In the genomic region with DNA sequence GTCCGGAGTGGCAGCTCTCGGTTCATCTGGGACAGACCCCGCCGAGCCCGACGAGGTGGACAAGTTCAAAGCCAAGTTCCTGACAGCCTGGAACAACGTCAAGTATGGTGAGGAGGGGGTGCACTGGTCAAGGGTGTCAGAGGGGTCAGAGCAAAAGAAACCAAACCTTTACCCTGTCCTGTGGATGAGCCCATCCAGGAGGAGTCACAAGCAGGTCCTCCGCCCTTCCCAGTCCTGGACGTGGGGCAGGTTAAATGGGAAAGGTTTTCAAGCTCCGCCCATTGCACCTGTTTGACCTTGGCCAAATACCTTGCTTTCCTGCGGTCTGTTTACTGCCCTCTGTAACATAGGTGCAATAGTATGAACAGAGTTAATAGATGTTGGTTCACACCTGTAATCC, we compare ENCODE assay signal across 9 mouse cellular contexts. TPM values are rescaled to one million over a fixed set of nuclear protein-coding genes. Genes with fewer than 3 reads are reported as not detected.
DNase-seq lines count a peak whose midpoint lies in the region; ATAC-seq and TF ChIP-seq lines count a peak whose summit lies in the region.
"Had no signal": no experiment of that assay in that cellular context is flagged by ENCODE, and none has a peak within 500 bp of the region (broad histone marks: within the 10 kb centered on the region; RNA-seq: fewer than 3 reads in every experiment).

No protein-coding gene starts in this region.

- no peak for DNase-seq in heart, adult 11 months
- DNase-seq in embryonic facial prominence, embryonic 14.5 days (ENCODE audit: low spot score), result no peak
- DNase-seq in kidney, adult 2 months, result peak; percentile 85
- DNase-seq in lung, postnatal 0 days (ENCODE audit: low spot score), result no peak
- no peak for DNase-seq in embryo, embryonic 10 days (ENCODE audit: low spot score)
- no peak for DNase-seq in gastrocnemius, postnatal 36 days

- no peak for TF ChIP-seq CTCF in kidney, adult 2 months (conservative IDR thresholded peaks at IDR 0.05; ENCODE audit: insufficient read depth, insufficient read length, low read depth, low read length)
- TF ChIP-seq CTCF in lung, postnatal 0 days (IDR thresholded peaks at IDR 0.05), result no peak

- H3K4me2 ChIP-seq in heart, embryonic 12.5 days, result peak overlapping the region; percentile 85
- peak overlapping the region; percentile 86 for H3K4me2 ChIP-seq in embryonic facial prominence, embryonic 14.5 days (ENCODE audit: low read depth, low read length)
- H3K4me2 ChIP-seq in lung, postnatal 0 days (replicated peaks; ENCODE audit: low read depth, low read length), result peak overlapping the region; percentile 88

- TF ChIP-seq EP300 in lung, postnatal 0 days (IDR thresholded peaks at IDR 0.05), result no peak

- H3K27me3 ChIP-seq in heart, embryonic 12.5 days (replicated peaks), result no peaks in the 10 kb centered on the region
- no peaks in the 10 kb centered on the region for H3K27me3 ChIP-seq in embryonic facial prominence, embryonic 14.5 days (replicated peaks; ENCODE audit: control insufficient read depth, insufficient read depth, low read length)
- H3K27me3 ChIP-seq in kidney, adult 2 months (replicated peaks; ENCODE audit: control insufficient read depth, insufficient read depth, low read length), result no peaks in the 10 kb centered on the region
- H3K27me3 ChIP-seq in lung, postnatal 0 days (replicated peaks; ENCODE audit: insufficient read depth, low read length), result no peaks in the 10 kb centered on the region
- H3K27me3 ChIP-seq: Patski had no signal

- 6% methylated on average over 11 of the region's 11 CpGs for WGBS in heart, embryonic 12.5 days
- WGBS in embryonic facial prominence, embryonic 14.5 days, result 7% methylated on average over 10 of the region's 11 CpGs
- WGBS in kidney, adult 2 months, result 4% methylated on average over 11 of the region's 11 CpGs
- 5% methylated on average over 11 of the region's 11 CpGs for WGBS in lung, postnatal 0 days

- H3K4me3 ChIP-seq in heart, embryonic 12.5 days, result peak overlapping the region; percentile 70
- H3K4me3 ChIP-seq in embryonic facial prominence, embryonic 14.5 days (ENCODE audit: low read depth, low read length), result peak overlapping the region; percentile 90
- H3K4me3 ChIP-seq in kidney, adult 2 months (ENCODE audit: insufficient read depth, low read depth, low read length), result peak overlapping the region; percentile 97
- peak overlapping the region; percentile 96 for H3K4me3 ChIP-seq in lung, postnatal 0 days (ENCODE audit: low read depth, low read length)

- peaks cover 25% of the 10 kb centered on the region for H3K4me1 ChIP-seq in heart, embryonic 12.5 days (replicated peaks)
- H3K4me1 ChIP-seq in embryonic facial prominence, embryonic 14.5 days (ENCODE audit: control insufficient read depth, insufficient read depth, low read length), result peaks cover 14% of the 10 kb centered on the region
- H3K4me1 ChIP-seq in kidney, adult 2 months (ENCODE audit: control insufficient read depth, insufficient read depth, low read length), result peaks cover 9% of the 10 kb centered on the region; the same call in 1 of the 2 replicates
- peaks cover 15% of the 10 kb centered on the region for H3K4me1 ChIP-seq in lung, postnatal 0 days (ENCODE audit: insufficient read depth, low read depth, low read length)

- H3K27ac ChIP-seq in heart, embryonic 12.5 days (ENCODE audit: poor library complexity, severe bottlenecking), result peak overlapping the region; percentile 10; the same call in 1 of the 2 replicates
- 0 out of 2 replicates have a peak overlapping the region, but pooled peaks have one; percentile 76 for H3K27ac ChIP-seq in embryonic facial prominence, embryonic 14.5 days (replicated peaks; ENCODE audit: low read depth, low read length)
- peak overlapping the region; percentile 97 for H3K27ac ChIP-seq in kidney, adult 2 months (ENCODE audit: insufficient read depth, low read depth, low read length)
- peak overlapping the region; percentile 81 for H3K27ac ChIP-seq in lung, postnatal 0 days (ENCODE audit: low read length)

- H3K36me3 ChIP-seq in heart, embryonic 12.5 days, result peaks cover 37% of the 10 kb centered on the region
- H3K36me3 ChIP-seq in embryonic facial prominence, embryonic 14.5 days (ENCODE audit: control insufficient read depth, insufficient read depth, low read length), result peaks cover 35% of the 10 kb centered on the region
- peaks cover 5% of the 10 kb centered on the region for H3K36me3 ChIP-seq in kidney, adult 2 months (ENCODE audit: control insufficient read depth, insufficient read depth, low read length)
- peaks cover 10% of the 10 kb centered on the region for H3K36me3 ChIP-seq in lung, postnatal 0 days (ENCODE audit: insufficient read depth, low read length)

- peak; percentile 19 for ATAC-seq in heart, embryonic 12.5 days (ENCODE audit: insufficient number of reproducible peaks, low FRiP score)
- no peak for ATAC-seq in embryonic facial prominence, embryonic 14.5 days (ENCODE audit: low read depth)
- ATAC-seq in lung, postnatal 0 days, result no peak; the same call in 1 of the 2 replicates
- no peak for ATAC-seq in megakaryocyte-erythroid progenitor cell, adult 5-6 weeks (replicated peaks; ENCODE audit: low FRiP score, low TSS enrichment, poor library complexity, severe bottlenecking)

- H3K9ac ChIP-seq in heart, embryonic 12.5 days, result peak overlapping the region; percentile 91
- peak overlapping the region; percentile 89 for H3K9ac ChIP-seq in embryonic facial prominence, embryonic 14.5 days (ENCODE audit: low read depth, low read length)
- H3K9ac ChIP-seq in lung, postnatal 0 days (replicated peaks; ENCODE audit: low read depth), result peak overlapping the region; percentile 88

- intact Hi-C loops in gastrocnemius, postnatal 36 days (cut with DNase I), result loop anchor here (2.0 kb wide), 1 partner anchor 27 kb away; the partner anchor contains the start of gene Keap1

- no peaks in the 10 kb centered on the region for H3K9me3 ChIP-seq in heart, embryonic 12.5 days (replicated peaks)
- no peaks in the 10 kb centered on the region for H3K9me3 ChIP-seq in embryonic facial prominence, embryonic 14.5 days (ENCODE audit: control insufficient read depth, low read length)
- H3K9me3 ChIP-seq in lung, postnatal 0 days (ENCODE audit: low read length), result no peaks in the 10 kb centered on the region

- peak; percentile 40 for TF ChIP-seq POLR2A in kidney, adult 2 months (IDR thresholded peaks at IDR 0.05; ENCODE audit: low read depth, low read length)

RNA-seq across cellular contexts. Expression of gene Atg4d, which starts 0.5 kb away (rescaled TPM):
- polyA plus RNA-seq in heart, embryonic 12.5 days (2016; fragmentation: Nextera tagmentation; extraction: Ambion mirVana), result 43.8 and 47.8 TPM in 2 replicates
- polyA plus RNA-seq in embryonic facial prominence, embryonic 14.5 days (2014; fragmentation: Nextera tagmentation; extraction: Ambion mirVana), result 26.3 and 35.5 TPM in 2 replicates
- polyA plus RNA-seq in kidney, adult 2 months (2012; rRNA removed), result 67.0 and 71.9 TPM in 2 replicates
- polyA plus RNA-seq in lung, postnatal 0 days (2015; fragmentation: Nextera tagmentation; extraction: Ambion mirVana), result 36.4 and 40.0 TPM in 2 replicates
- 8.9 and 13.9 TPM in 2 replicates for total RNA-seq in megakaryocyte-erythroid progenitor cell, adult 5-6 weeks (2014; fragmentation: Nextera tagmentation)
- total RNA-seq in megakaryocyte-erythroid progenitor cell, adult 5-6 weeks (2017), result 11.9 and 25.7 TPM in 2 replicates
- 10 to 100 TPM; 62.0 to 65.7 TPM for total RNA-seq in gastrocnemius, postnatal 36 days (2021)

RNA-seq across cellular contexts. Expression of gene S1pr5, which starts 17.4 kb away (rescaled TPM):
- 0.10 and 0.19 TPM in 2 replicates for polyA plus RNA-seq in heart, embryonic 12.5 days (2016; fragmentation: Nextera tagmentation; extraction: Ambion mirVana)
- 0.96 and 1.3 TPM in 2 replicates for polyA plus RNA-seq in embryonic facial prominence, embryonic 14.5 days (2014; fragmentation: Nextera tagmentation; extraction: Ambion mirVana)
- 0.38 and 0.39 TPM in 2 replicates for polyA plus RNA-seq in kidney, adult 2 months (2012; rRNA removed)
- 0.12 and 0.13 TPM in 2 replicates for polyA plus RNA-seq in lung, postnatal 0 days (2015; fragmentation: Nextera tagmentation; extraction: Ambion mirVana)
- total RNA-seq in megakaryocyte-erythroid progenitor cell, adult 5-6 weeks (2014; fragmentation: Nextera tagmentation), result 0.59 TPM in 1 of 2 replicates, not detected in the other
- total RNA-seq in megakaryocyte-erythroid progenitor cell, adult 5-6 weeks (2017), result 1.1 TPM in 1 of 2 replicates, not detected in the other
- total RNA-seq in gastrocnemius, postnatal 36 days (2021), result under 1 TPM in 1 of 2 experiments, not detected in 1; 0.12 TPM
- polyA plus RNA-seq: Patski had no signal

RNA-seq across cellular contexts. Expression of gene Kri1, which starts 22.2 kb away (rescaled TPM):
- polyA plus RNA-seq in heart, embryonic 12.5 days (2016; fragmentation: Nextera tagmentation; extraction: Ambion mirVana), result 11.9 and 13.6 TPM in 2 replicates
- 11.0 and 14.4 TPM in 2 replicates for polyA plus RNA-seq in embryonic facial prominence, embryonic 14.5 days (2014; fragmentation: Nextera tagmentation; extraction: Ambion mirVana)
- 14.2 and 15.9 TPM in 2 replicates for polyA plus RNA-seq in kidney, adult 2 months (2012; rRNA removed)
- 8.9 and 11.9 TPM in 2 replicates for polyA plus RNA-seq in lung, postnatal 0 days (2015; fragmentation: Nextera tagmentation; extraction: Ambion mirVana)
- 50.7 and 81.7 TPM in 2 replicates for total RNA-seq in megakaryocyte-erythroid progenitor cell, adult 5-6 weeks (2014; fragmentation: Nextera tagmentation)
- total RNA-seq in megakaryocyte-erythroid progenitor cell, adult 5-6 weeks (2017), result 55.3 and 86.3 TPM in 2 replicates
- 10 to 100 TPM in 1 of 2 experiments, 1 to 10 TPM in 1; 9.1 to 11.6 TPM for total RNA-seq in gastrocnemius, postnatal 36 days (2021)

RNA-seq across cellular contexts. Expression of gene Cdkn2d, which starts 25.6 kb away (rescaled TPM):
- polyA plus RNA-seq in heart, embryonic 12.5 days (2016; fragmentation: Nextera tagmentation; extraction: Ambion mirVana), result 88.5 and 89.2 TPM in 2 replicates
- 57.2 and 57.7 TPM in 2 replicates for polyA plus RNA-seq in embryonic facial prominence, embryonic 14.5 days (2014; fragmentation: Nextera tagmentation; extraction: Ambion mirVana)
- polyA plus RNA-seq in kidney, adult 2 months (2012; rRNA removed), result 20.2 and 24.1 TPM in 2 replicates
- polyA plus RNA-seq in lung, postnatal 0 days (2015; fragmentation: Nextera tagmentation; extraction: Ambion mirVana), result 33.9 and 34.9 TPM in 2 replicates
- total RNA-seq in megakaryocyte-erythroid progenitor cell, adult 5-6 weeks (2014; fragmentation: Nextera tagmentation), result 5.7 and 7.4 TPM in 2 replicates
- total RNA-seq in megakaryocyte-erythroid progenitor cell, adult 5-6 weeks (2017), result 8.5 and 11.3 TPM in 2 replicates
- total RNA-seq in gastrocnemius, postnatal 36 days (2021), result 10 to 100 TPM in 1 of 2 experiments, 1 to 10 TPM in 1; 8.4 to 10.1 TPM

RNA-seq across cellular contexts. Expression of gene Keap1, which starts 26.4 kb away (rescaled TPM):
- polyA plus RNA-seq in heart, embryonic 12.5 days (2016; fragmentation: Nextera tagmentation; extraction: Ambion mirVana), result 46.7 and 49.6 TPM in 2 replicates
- 43.0 and 49.6 TPM in 2 replicates for polyA plus RNA-seq in embryonic facial prominence, embryonic 14.5 days (2014; fragmentation: Nextera tagmentation; extraction: Ambion mirVana)
- polyA plus RNA-seq in kidney, adult 2 months (2012; rRNA removed), result 42.8 and 52.4 TPM in 2 replicates
- polyA plus RNA-seq in lung, postnatal 0 days (2015; fragmentation: Nextera tagmentation; extraction: Ambion mirVana), result 44.7 and 45.9 TPM in 2 replicates
- 25.3 and 27.2 TPM in 2 replicates for total RNA-seq in megakaryocyte-erythroid progenitor cell, adult 5-6 weeks (2014; fragmentation: Nextera tagmentation)
- total RNA-seq in megakaryocyte-erythroid progenitor cell, adult 5-6 weeks (2017), result 32.7 and 39.8 TPM in 2 replicates
- 10 to 100 TPM; 56.5 to 58.3 TPM for total RNA-seq in gastrocnemius, postnatal 36 days (2021)

Comparison
In these comparisons a context has a peak if more than half of its experiments do, and no peak if none do; other contexts are left out.
1. H3K27ac ChIP-seq: peak in every context shown above with its lines; median percentile 97 in kidney, adult 2 months; 81 in lung, postnatal 0 days; 76 in embryonic facial prominence, embryonic 14.5 days; 10 in heart, embryonic 12.5 days.